Mouse (Mus musculus) thymus, adult 2 months (tissue): ENCODE data around the gene E330017A01Rik.

Experiments
- CTCF ChIP-seq: fragments of 200-500 bp; IDR thresholded peaks from 2 replicates; pipeline ENCODE4 v1.5.1; 2012; ENCODE audit warnings: mild to moderate bottlenecking, control low read depth, low read length, moderate library complexity, borderline replicate concordance; ENCODE audit not compliant: control insufficient read depth, poor library complexity, insufficient read depth; ENCODE audit errors: extremely low read depth
- POLR2A ChIP-seq: fragments of 200-500 bp; IDR thresholded peaks from 2 replicates; pipeline ENCODE4 v1.6.1; 2012; ENCODE audit warnings: mild to moderate bottlenecking, low read length, control low read depth, moderate library complexity; ENCODE audit not compliant: control insufficient read depth, poor library complexity, insufficient read depth; ENCODE audit errors: extremely low read depth

GRCm38 (mm10) chr16:58663816-58664215, 25.3 kb upstream of the E330017A01Rik start:
- TF ChIP-seq CTCF (no peak), POLR2A (no peak)
